Mouse (Mus musculus) myocyte (in vitro differentiated cells): ENCODE data around the gene Phf21a.

Source experiments
- POLR2A ChIP-seq: IDR thresholded peaks from one replicate; pipeline ENCODE4 v1.6.1; 2011; ENCODE audit warnings: low read depth, mild to moderate bottlenecking, control low read depth, moderate library complexity; ENCODE audit not compliant: insufficient read length
- POLR2AphosphoS2 ChIP-seq: IDR thresholded peaks from one replicate; pipeline ENCODE4 v1.6.1; 2011; ENCODE audit warnings: low read depth, control low read depth; ENCODE audit not compliant: insufficient read length

GRCm38 (mm10) chr2:92058936-92059335 lies 34.0 kb upstream of the Phf21a start:
- no peak for TF ChIP-seq POLR2AphosphoS2
- TF ChIP-seq POLR2A = no peak
